8 mouse cellular contexts compared by ENCODE assay signal in genomic region chr4:151027001-151027400, GRCm38 (mm10). TPM values are rescaled to one million over a fixed set of nuclear protein-coding genes. Genes with fewer than 3 reads are reported as not detected.
DNase-seq lines count a peak whose midpoint lies in the region; ATAC-seq and TF ChIP-seq lines count a peak whose summit lies in the region.

No protein-coding gene starts in this region.

- no peak overlapping the region for H3K4me3 ChIP-seq in gastrocnemius, adult 2 months

- TF ChIP-seq CTCF in gastrocnemius, adult 2 months (IDR thresholded peaks at IDR 0.05) = peak; percentile 75

- peak; percentile 35 for DNase-seq in gastrocnemius, adult 2 months
- no peak for DNase-seq in gastrocnemius, postnatal 10 days
- peak; percentile 26 to 34 for DNase-seq in B cell, adult 2 months
- DNase-seq in c-Kit-positive CD71-positive TER-119-positive erythroid progenitor cells, embryonic 14.5 days (ENCODE audit: low spot score) = peak; percentile 20
- peak; percentile 39 for DNase-seq in lung, postnatal 14 days
- no peak for DNase-seq in spleen, adult 18-20 months
- no peak for DNase-seq in layer of hippocampus, postnatal 14 days (ENCODE audit: low spot score in 2 of 2)

- peak; percentile 62 to 74 for ATAC-seq in hematopoietic stem cell, adult 5-6 weeks (replicated peaks in 1 of 2; ENCODE audit: insufficient read depth in 1 of 2, low FRiP score in 2 of 2, low TSS enrichment in 1 of 2, low read depth in 1 of 2, poor library complexity in 2 of 2, severe bottlenecking in 2 of 2)

- no peak overlapping the region for H3K27ac ChIP-seq in gastrocnemius, adult 2 months

- intact Hi-C loops in gastrocnemius, adult 2 months (cut with DNase I) = no loop called here

RNA-seq across cellular contexts. Expression of gene Per3, which starts 17.5 kb away (rescaled TPM):
- total RNA-seq in gastrocnemius, adult 2 months (2021) = 1 to 10 TPM; 3.6 to 9.3 TPM
- total RNA-seq in gastrocnemius, postnatal 10 days (2021) = 10 to 100 TPM; 15.5 to 17.0 TPM
- total RNA-seq in hematopoietic stem cell, adult 5-6 weeks (2017) = 10.0 and 11.0 TPM in 2 replicates
- 10 to 100 TPM; 18.7 to 18.9 TPM for total RNA-seq in layer of hippocampus, postnatal 14 days (2021)

RNA-seq across cellular contexts. Expression of gene Uts2, which starts 30.1 kb away (rescaled TPM):
- not detected for total RNA-seq in gastrocnemius, adult 2 months (2021)
- total RNA-seq in gastrocnemius, postnatal 10 days (2021) = not detected
- not detected in 2 replicates for total RNA-seq in hematopoietic stem cell, adult 5-6 weeks (2017)
- total RNA-seq in layer of hippocampus, postnatal 14 days (2021) = not detected

RNA-seq across cellular contexts. Expression of gene Vamp3, which starts 30.8 kb away (rescaled TPM):
- total RNA-seq in gastrocnemius, adult 2 months (2021) = 10 to 100 TPM; 53.8 to 56.3 TPM
- 10 to 100 TPM; 62.2 to 65.4 TPM for total RNA-seq in gastrocnemius, postnatal 10 days (2021)
- total RNA-seq in hematopoietic stem cell, adult 5-6 weeks (2017) = 86.8 and 97.3 TPM in 2 replicates
- total RNA-seq in layer of hippocampus, postnatal 14 days (2021) = 10 to 100 TPM; 38.7 to 40.6 TPM

Comparison
In these comparisons a context has a peak if more than half of its experiments do, and no peak if none do; other contexts are left out.
1. DNase-seq: peak in gastrocnemius, adult 2 months (single experiment), B cell, adult 2 months (2 of 2), c-Kit-positive CD71-positive TER-119-positive erythroid progenitor cells, embryonic 14.5 days (single experiment) and lung, postnatal 14 days (single experiment); none in gastrocnemius, postnatal 10 days (single experiment), spleen, adult 18-20 months (0 of 2) and layer of hippocampus, postnatal 14 days (0 of 2).